Mouse (Mus musculus) heart, adult 9 months (tissue): ENCODE results near the gene Cdc25b.

Experiments used
- DNase-seq, 2 experiments: peaks; one replicate each; pipeline ENCODE4 v3.0.0; 2022; ENCODE audit warnings: low spot score in 2 of 2

The Cdc25b gene

GRCm38 (mm10) chr2:131191005-131191390, 4.2 kb downstream of the Cdc25b start:
- no peak for DNase-seq

DNA sequence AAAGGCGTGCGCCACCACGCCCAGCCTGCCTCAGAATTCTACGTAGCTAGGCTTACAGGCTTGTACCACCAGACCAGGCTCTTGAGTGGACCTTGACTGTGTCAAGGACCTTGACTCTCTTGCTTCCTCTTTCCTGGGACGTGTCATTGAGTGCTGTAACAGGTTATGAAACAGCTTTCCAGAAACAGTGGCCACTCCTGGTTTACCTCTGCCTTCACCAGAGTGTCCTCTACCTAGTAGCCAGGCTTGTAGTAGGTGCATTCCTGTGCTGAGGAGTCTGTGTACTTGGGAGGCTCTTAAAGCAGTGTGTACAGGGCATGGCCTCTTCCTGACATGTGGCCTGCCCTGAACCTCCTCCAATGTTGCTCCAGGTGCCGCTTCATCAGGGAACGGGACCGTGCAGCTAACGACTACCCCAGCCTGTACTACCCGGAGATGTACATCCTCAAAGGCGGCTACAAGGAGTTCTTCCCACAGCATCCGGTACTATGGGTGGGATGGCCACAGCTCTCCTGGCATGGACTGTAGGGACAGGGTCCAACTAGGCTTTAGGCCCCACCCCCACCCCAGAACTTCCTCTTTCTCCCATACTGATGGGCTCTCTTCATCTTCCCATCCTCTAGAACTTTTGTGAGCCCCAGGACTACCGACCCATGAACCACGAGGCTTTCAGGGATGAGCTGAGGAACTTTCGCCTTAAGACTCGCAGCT, 10.0 kb downstream of the Cdc25b start:
- no peak for DNase-seq

DNA sequence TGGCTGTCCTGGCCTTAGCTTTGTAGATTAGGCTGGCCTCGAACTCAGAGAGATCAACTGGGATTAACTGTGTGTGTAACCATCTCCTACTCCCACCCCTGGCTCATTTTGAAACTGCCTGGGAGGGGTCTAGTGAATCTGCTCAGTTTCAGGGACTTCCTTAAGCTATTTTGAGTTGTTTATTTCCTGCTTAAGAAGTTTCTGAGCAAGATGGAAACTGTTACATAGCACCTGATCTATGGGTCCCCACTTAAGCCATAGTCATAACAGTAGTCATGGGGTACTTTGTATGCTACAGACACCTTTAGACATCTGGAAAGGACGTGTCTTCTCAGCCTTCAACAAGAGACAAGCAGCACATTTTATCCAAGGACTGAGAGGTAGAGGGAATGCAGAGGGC, 14.0 kb downstream of the Cdc25b start:
- no peak for DNase-seq

- DNase-seq: no peak
Measured at GRCm38 (mm10) chr2:131201262-131201661, 14.5 kb downstream of the Cdc25b start.

DNA sequence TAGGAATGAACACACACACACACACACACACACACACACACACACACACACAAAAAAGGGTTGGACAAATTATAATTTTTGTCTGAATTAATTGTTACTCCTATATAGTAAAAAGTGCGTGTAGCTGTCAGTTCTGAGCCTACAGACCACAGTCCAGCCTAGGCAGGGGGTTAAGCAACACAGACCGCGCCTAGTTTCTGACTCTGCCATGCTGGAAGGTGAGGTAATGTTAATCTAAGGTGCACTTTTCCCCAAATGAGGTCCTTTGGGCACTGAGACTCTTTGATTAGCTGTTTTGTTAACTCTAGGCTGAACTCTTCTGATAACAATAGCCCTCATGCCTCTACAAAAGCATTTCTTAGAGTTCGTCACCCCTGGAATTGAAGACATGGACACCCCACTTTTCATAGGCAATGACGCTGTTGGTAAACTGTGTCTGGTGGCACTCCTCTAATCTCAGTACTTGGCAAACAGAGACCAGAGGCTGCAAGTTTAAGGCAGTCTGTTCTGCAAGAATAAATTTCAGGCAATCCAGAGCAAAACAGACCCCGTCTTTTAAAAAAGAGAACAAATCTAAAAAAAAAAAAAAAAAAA, 17.2 kb downstream of the Cdc25b start:
- DNase-seq: no peak

DNA sequence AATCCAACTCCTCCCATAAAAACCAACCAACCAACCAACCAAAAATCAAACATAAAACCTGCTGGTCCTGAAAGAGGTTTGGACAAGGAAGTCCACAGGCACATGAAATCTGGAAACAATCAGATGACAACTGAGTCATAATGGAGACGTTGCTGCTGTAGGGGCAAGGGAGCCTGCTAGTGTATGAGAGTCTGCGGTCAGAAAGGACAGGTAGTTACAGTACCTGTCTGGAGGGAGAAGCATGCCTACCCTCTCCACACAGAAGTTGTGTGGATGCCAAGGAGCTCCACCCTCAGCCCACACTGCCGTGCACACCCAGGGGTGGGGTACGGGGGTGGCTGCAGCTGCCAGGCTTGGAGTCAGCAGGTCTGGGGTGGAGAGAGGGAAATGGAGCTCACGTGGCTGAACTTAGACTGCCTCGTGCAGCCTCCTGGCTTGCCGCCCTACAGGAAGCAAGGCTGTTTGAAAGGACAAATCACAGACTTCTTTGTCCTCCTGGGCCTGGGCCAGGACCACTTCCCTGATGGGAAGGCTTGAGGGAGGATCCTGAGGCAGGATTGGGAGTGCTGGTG, 17.7 kb downstream of the Cdc25b start:
- peak; percentile 99 for DNase-seq

DNA sequence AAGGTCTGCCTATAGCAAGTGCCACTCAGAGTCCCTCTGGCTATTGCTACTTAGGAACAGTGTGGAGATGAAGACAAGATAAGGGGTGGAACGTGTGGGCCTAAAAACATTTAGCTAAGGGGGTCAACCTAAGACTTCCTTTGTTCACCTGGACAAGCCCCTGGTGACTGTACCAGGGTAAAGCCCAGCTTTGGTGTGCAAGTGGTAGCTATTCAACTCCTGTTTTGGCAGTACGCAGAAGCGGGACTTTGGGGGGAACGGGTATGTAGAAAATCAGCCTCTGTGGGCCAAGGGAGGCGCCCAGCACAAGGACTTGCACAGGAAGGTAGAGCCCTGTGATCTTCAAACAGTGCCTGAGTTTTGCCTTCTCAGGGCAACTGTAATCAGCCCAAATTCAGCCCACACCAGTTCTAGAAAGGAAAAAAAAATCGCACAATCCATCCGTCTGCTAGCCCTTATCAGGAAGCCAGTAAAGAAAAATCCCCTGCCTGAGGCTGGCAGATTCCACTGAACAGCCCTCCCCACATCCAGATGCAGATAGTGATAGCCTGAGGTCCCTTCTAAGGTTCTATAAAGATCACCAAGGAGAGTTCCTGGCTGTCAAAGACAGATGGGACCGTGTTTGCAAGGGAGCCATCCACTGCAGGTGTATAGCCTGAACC, 18.9 kb downstream of the Cdc25b start:
- no peak for DNase-seq

GRCm38 (mm10) chr2:131206778-131207177, 20.0 kb downstream of the Cdc25b start, which contains the start of gene Ap5s1:
Gene Ap5s1, plus strand, starts transcription at chr2:131207078.
- no peak for DNase-seq

- DNase-seq: no peak
Measured at GRCm38 (mm10) chr2:131208356-131208755, 21.6 kb downstream of the Cdc25b start.

GRCm38 (mm10) chr2:131209125-131209795, 22.5 kb downstream of the Cdc25b start:
- DNase-seq: peak; percentile 39 to 48

DNA sequence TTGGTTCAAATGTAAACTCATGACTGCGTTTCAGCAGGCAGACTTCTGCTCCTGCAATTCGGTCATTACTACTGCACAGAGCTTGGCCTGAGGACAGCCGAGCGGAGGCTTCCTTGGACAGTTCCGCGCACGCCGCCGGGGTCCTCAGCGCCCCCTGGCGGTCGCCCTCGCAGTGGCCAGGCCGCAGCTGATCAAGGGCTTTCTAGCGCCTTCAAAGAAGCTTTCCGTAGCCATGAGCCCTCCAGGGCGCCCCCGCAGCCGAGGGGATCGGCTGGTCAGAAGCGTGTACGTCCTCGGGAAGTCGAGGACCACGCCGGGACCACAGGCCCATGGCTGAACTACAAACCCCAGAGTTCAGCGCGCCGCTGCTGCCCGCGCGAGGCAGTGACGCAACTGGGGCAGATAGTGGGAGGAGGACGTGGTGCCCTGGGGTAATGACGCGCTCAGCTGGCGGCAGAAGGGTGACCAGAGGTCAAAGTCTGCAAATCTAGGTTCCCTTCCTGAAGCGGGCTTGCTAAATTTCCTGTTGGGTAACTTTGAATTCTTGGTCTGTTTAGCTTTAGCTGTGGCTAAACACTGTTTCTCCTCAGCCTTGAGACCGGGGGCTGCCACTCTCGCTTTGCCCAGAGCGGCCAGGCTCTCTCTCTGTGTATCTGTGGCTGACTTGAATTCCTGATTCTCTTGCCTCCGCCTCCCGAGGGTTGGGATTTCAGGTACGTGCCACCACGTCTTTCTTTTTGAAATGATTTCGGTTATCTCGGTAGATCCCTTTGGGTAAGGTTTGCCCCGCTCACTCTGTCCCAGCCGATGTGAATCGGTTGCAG, 23.4 kb downstream of the Cdc25b start:
- peak; percentile 96 to 98 for DNase-seq

GRCm38 (mm10) chr2:131211026-131211615, 24.4 kb downstream of the Cdc25b start:
- DNase-seq: peak in 1 of 2 experiments; percentile 38

- DNase-seq: peak in 1 of 2 experiments; percentile 30
Measured at GRCm38 (mm10) chr2:131213773-131214172, 27.0 kb downstream of the Cdc25b start.

DNA sequence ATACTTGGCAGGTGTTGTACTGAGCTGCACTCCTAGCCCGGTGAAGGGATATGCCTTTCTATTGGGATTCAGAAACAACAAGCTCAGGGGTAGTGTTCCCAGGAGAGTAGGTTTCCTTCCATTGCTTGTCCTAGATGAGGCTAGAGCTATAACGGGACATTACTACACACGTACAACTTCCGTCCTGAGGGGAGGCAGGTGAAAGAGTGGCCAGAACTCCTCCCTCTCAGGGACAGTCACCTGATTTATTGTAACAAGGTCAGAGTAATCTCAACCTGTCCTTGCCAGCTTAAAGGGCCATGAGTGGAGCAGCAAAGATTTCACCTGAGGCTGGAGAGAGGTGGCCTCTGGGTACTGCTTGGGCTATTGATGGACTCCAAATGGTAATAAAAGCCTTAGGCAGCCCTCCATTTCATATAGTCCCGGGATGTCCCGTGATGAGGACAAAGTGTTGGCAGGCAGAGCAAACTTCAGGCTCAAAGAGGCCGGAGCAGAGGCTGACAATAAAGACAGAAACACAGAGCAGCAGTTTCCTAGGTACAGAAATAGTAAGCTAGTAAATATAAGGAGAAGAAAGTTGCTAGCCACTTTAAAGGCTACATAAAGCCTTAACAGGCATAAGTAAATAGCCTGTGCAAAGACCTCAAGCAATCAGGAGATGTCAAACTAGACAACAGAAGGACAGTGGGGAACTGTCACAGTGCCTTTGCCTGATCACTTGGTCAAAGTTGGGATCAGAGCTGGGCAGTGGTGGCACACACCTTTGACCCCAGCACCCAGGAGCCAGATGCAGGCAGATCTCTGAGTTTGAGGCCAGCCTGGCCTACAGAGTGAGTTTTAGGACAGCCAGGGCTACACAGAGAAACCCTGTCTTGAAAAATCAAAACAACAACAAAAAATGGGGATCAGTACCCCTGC, 29.5 kb downstream of the Cdc25b start:
- peak; percentile 76 to 82 for DNase-seq

- no peak for DNase-seq
Measured at GRCm38 (mm10) chr2:131220030-131220429, 33.3 kb downstream of the Cdc25b start.

DNA sequence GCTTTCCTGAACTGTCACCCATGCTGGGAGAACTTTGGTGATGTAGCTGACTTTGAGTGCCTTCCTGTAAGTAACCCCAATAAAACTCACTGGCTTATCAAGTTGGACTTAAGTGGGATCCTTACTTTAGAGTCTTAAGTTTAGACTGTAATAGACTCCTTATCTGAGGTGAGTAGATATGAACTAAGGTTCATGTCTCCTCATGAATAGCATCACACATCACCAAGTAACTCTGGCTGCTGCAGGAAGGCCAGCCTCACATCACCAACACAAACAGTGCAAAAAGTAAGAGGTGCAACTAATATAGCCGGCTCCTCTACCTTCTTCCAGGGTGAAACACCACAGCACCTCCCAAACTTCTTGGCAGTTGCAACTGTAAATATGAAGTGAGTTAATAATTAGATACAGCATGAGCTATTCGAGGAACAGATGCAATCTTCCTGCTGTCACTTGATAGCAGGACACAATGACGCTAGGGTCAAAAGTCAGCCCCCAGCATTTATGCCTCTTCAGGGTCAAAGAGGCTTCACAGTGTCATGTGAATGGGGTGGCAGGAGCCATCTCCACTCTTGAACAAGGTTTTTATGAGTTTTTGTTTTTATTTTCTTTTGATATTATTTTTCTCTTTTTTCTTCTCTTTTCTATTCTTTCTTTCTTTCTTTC, 35.2 kb downstream of the Cdc25b start:
- DNase-seq: no peak

DNA sequence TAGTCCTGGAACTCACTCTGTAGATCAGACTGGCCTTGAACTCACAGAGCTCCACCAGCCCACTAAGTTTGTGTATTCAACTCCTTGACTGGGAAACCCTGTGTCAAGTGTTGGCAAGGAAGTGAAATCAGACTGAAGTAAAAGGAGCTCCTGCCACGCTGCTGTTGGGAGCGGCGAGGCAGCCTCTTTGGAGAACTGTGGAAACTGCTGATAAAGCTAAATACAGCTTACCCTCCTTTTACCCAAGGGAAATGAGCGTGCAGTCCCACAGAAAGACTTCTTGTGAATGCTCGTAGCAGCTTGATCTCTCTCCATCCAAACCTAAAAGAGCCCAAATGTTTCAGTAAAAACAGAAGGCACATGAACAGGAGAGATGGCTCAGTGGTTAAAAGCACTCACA, 35.8 kb downstream of the Cdc25b start:
- peak in 1 of 2 experiments; percentile 24 for DNase-seq

GRCm38 (mm10) chr2:131223569-131223968, 36.8 kb downstream of the Cdc25b start:
- DNase-seq: no peak

- no peak for DNase-seq
Measured at GRCm38 (mm10) chr2:131225178-131225577, 38.4 kb downstream of the Cdc25b start.
